Mouse (Mus musculus) kidney, postnatal 4 days (tissue): Measurements from ENCODE around the gene Wap.
A peak's percentile ranks its signal among the peaks of the same experiment; 100 is the strongest.

Source experiments
- DNase-seq, 2 experiments: peaks; one replicate each; pipeline ENCODE4 v3.0.0; 2021; ENCODE audit warnings: mixed read lengths in 2 of 2

Wap gene

DNA sequence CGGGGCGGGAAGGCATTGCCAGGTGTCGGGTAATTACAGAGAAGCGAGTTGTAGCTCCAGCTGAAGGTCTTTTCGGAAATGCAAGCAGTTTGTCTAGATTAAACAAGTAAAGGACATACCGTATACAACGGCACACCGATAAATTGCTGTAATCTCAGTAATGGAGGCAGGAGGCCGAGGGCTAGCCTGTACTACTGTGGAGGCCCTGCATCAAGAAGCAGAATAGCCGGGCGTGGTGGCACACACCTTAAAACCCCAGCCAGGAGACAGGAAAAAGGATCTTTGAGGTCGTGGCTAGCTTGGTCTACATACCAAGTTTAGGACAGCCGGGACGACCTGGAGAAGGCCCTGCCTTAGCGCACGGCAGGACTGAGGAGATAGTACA, 12.1 kb downstream of the Wap start:
- no peak for DNase-seq

DNA sequence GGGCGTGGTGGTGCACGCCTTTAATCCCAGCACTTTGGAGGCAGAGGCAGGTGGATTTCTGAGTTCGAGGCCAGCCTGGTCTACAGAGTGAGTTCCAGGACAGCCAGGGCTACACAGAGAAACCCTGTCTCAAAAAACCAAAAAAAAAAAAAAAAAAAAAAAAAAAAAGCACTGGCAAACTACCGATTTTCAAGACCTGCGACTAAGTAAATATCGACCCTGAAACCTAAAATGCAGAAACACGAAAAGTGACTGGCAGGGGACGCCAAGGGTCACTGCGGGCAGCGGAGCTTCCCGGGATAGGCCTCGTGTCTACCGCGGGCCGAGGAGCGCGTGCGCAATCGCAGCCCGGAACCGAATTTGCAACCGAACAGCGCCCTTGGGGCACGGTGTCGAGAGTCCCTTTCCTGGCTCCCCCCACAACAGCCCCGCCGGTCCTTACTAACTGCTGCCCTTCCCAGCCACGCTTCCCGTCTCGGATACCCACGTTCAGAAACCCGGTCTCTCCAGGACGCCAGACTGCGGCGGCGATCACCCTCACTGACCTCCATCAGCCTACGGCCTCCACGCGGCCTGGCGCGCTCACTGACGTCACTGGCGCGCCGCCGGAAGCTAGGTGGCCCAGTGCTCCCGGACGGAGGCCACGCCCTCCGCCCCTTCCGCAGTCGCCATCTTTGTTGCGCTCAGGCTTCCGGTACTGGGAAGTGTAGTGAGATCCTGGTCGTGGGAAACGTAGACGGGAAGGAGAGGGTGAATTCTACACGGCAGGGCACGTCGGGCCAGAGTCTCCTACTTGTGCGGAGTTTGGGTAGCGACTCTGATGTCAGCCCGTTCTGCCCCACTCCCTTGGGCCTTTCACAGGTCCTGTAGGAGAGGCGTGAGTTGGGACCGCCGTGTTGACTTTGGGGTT, 12.7 kb downstream of the Wap start, which contains the start of gene Tbrg4:
Tbrg4 (minus strand) TSS at position 590 of the 910 bp plus-strand sequence.
- peak; percentile 95 to 97 for DNase-seq

DNA sequence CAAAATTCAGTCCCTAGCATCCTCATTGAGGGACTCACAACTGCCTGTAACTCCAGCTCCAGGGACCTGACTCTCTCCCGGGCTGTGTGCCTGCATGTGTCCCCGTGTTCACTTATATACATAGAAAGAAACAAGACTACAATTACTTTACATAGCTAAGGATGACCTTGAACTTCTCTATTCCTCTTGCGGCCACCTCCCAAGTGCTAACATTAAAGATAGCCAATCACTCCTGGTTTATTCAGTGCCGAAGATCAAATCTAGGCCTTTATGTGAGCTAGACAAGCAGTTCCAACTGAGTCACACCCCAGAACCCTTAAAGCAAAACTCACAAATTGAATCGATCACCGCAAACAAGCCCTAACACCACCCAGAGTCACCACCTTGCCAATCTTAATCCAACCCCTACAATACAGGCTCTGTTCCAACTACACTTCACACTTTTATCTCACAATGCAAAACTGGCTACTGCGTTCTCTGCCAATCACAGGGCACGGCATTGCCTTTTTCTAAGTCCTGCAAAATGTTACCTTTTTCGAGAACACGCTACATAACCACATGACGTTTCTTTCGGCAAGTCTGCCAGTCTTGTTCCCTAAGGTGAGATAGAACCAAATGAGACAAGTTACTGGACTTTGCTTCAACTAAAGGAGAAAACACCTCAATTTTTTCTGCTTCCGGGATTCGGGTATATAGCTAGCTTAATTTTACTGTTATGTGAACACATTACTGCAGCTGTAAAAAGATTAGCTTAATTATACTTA, 13.6 kb downstream of the Wap start:
- DNase-seq, result no peak

DNA sequence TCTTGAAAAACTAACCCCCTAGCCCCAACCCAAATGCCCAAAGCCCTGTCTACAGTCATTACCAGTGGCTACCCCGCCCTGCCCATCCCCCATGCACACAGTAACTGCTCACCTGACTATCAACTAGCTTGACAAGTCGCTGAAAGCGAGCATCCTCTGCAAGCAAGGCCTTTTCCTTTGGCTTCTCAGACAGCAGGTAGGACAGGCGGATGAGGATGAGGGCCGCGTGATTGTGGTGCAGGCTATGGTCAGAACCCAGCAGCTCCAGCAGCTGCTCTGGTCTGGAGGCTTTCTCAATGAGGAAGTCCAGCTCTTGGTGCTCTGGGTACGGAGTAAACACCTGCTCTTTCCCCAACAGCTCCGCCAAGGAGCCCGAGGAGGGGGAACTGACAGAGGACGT, 14.7 kb downstream of the Wap start:
- DNase-seq, result no peak

DNA sequence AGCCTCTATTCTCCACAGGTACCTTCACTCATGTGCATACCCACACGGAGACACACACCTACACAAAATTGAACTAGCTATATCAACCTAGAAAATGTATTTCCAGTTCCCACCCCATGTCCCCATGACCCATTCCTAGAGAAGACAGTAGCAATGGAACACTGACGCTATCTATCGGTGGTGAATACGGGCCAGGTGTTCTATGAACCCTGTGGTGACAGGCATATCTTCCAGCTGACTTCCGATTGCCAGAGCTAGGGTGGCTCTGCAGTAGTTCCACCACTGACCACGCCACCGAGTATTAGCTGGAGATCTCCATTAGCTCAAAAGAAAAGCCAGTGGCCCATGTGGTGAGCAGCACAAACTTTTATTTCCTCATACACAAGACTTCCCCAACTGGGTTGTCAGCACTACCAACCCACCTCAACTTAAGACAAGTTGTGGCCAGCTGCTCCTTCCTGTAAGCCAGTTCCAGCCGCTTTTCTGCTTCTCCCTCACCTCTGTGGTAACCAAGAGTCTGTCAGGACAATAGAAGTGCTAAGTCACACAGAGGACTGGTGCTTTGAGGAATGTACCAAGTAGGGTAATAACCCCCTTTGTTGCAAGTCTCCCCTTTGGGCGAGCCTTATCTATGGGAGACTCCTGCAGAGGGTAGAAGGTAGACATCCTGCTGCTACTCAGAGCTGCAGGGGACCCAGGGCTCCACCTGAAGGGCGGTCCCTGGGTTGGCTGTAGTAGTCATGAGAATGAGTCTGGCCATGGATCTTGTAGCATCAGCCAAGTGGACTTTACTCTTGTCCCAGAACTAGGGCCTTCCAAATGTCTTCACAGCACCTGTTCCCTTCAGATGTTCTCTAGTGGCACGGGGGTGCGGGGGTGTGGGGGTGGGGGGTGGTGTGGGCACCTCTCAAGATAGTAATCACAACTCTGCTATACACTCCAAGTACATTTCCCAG, 22.9 kb downstream of the Wap start:
- DNase-seq, result no peak

DNA sequence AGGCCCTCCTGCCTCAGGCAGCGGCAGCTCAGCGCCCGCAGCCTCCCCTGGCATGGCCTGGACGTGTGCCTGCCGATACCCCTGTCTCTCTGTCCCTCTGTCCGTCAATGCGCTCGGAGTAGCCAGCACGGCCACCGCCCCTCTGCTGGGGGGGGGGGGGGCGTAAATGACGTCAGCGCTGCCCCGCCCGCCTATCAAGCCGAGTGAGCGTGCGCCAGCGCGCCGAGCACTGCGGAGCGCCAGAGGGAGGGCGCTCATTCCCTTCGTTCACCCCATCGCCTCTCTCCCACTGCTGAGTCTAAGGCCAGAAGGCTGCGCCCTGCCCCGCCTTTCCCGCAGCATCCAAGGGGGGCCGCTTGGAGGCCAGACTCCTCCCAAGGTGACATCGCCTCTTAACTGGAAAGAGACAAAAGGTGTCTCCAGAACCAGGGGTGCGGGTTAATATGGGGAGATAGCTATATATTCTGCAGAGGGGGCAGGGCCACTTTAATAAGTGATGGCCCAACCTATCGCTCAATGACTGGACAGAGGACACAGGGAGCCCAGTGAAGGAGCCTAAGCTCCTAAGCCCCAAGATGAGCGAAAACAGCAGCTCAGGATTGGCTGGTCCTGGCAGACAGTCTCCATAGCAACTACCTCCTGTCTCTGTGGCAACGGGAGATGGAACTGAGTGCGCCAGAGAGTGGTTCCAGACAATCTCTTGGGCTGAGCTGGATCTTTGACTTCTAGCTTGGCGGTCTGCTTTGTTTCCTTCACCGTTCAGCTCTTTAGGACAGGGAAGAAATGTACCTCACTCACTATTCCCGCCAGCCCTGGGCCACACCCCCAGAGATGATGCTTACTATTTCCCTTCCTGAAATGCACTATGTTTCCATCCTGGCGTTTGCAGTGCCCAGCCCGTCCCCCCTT, 32.7 kb downstream of the Wap start, which contains the start of gene Nacad:
Nacad (minus strand) TSS at position 563 of the 909 bp plus-strand sequence.
- peak; percentile 42 to 59 for DNase-seq

DNA sequence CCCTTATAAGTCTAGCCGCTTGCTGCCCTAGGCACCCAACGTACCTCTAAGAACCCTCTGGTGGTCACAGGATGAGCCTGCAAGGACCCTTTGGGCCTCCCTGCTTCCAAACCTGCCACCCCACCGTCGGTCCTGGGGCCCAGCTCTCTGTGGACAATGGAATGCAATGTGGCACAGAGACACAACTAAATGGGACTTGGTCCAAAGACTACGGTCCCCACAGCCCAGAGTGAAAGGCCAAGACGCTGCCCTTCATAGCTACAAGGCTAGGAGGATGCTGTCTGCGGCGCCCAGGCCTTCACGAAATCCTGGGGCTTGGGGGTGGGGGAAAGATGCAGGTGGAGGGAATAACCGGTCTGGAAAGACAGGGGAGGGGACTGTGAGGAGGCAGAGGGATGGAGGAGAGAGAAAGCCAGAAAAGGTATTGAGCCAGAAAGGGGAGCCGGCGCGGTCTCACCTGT, 33.4 kb downstream of the Wap start:
- DNase-seq, result peak in 1 of 2 experiments; percentile 16

DNA sequence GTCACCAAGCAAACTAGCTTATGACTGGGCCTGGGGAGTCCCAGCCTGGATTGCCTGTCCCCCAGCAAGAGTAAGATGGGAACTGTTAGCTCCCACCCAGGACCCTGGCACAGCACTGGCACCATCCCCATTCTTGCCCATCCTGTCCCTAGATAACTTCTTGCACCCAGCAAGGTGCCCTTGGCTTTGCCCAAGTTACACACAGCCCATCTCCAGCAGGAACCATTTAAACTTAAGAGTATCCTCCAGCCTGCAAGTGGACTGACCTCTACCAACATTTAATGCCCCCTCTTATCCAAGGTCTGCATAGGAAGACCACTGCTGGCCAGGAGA, 33.9 kb downstream of the Wap start:
- DNase-seq, result no peak

DNA sequence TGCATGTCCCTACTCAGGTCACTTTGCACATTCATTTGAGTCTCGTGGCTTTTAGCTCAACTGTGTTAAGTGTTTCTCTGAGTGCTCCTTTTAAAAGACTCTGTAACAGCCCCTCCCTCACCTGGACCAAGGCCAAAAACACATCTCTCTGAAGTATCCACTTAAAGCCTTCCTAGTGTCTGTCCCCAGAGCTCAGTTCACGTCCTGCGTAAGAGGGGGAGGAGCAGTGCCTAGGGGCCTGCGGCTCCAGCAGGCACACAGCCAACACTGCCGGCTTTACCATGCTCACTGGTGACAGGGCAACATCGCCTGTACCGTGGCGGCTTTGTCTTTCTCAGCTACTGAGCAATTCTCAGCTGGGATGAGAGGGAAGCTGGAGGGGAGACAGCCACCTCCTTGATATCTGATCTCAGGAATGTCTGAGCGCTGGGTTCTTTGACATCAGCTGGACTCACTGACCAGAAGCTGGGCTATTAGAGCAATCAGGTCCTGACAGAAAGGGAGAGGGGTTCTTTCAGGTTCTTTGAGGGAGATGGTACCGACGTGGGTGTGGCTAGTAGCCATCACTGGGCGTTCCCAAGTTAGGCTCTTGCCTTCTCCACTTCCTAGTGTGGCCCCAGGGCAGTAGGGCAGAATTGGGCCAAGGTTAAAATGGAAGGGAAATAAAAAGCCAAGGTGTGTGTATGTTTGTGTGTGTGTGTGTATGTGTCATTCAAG, 34.4 kb downstream of the Wap start:
- peak; percentile 55 to 68 for DNase-seq

DNA sequence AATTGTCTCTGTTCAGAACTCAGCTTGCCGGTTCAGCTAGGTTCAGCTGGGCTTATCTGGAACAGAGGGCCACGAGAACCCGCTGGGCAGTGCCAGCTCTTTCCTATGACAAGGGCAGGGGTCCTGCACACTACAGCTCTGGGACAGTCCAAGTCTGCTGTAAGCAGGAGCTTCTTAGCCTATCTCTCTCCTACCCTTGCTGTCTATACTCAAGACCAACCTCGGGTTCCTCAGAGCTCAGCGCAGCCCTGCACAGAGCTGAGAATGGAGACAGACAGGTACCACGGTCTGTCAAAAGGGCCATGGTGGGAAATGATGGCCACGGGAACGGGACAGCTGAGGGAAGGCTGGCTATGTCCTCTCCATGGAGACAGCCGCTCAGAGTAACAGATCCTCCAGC, 35.2 kb downstream of the Wap start:
- no peak for DNase-seq

DNA sequence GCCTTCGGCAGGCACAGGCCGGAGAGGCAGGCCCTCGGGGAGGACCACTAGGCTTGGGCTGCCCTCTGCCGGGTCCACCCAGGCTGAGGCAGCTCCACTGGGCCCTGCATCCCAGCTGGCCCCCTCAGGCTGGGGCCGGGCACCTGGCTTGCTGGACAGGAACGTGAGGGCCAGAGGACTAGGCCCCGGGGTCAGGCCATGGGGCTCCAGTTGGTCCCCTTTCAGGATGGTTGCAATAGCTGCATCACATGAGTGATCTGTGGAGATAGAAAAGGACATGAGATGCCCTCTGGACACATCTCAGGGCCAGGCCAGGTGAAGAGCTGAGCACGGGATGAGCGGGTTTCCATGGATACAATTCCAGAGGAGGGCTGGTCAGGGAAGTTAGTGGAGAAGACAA, 35.8 kb downstream of the Wap start:
- DNase-seq, result no peak

DNA sequence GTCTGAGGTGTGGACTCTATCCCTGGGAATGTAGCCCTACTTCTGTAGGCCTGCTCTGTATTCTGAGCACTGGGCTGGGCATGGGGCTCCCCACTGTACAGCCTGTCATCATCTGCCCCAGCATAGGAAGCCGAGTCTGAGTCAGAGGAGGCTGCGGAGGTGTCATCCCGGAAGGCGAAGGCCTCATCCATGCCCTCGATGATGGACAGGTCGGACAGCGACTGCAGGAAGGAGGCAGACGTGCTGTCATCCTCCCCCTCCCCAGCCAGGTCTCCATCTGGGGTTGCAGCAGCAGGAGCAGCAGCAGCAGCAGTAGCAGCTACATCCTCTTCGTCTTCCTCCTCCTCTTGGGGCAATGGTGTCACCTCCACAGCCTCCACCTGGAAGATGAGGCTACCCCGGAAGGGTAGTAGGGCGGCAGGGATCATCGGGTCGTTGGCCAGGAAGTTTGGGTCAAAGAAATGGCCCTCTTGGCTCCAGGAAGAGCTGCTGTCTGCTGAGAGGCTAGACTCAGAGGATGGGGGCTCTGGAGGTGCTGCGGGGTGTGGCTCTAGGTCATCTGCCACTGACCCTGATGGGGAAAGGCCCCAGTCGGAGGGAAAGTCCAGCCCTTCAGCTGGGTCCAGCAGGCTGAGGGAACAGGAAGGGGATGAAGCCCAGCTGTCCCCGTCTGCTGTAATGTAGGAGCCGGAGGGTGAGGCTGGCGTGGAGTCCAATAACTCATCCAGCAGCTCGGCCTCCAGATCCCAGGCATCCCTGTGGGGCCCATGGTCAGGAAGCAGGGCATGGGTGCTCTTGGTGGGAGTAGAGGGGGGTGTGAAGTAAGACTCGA, 36.6 kb downstream of the Wap start:
- DNase-seq, result peak; percentile 18 to 37

DNA sequence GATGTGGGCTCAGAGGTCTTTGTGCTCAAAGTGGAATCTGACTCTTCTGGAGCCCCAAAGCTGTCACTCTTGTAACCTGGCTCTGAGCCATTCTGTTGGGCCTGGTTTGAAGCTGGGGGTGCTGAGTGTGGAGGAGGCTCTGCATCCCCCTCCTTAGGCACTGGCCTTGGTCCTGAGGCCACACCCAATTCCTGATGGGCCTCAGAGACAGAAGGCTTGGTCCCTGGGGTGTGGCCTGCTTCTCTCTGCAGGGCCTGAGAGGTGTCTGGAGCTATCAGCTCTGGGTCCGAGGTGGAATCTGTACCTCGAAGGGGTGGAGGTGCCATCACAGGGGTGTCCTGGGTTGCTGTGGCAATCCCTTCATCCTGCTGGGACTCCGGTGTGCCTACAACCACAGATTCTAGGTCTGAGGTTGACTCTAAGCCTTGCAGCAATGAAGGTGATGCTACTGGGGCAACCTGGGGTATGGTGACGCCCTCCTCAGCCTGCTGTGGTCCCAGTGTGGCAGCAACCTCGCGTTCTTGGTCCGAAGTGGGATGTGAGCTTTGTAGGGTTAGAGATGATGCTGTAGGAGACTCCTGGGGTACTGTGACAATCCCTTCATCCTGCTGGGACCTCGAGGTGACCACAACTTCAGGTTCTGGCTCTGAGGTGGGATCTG, 38.0 kb downstream of the Wap start:
- no peak for DNase-seq

DNA sequence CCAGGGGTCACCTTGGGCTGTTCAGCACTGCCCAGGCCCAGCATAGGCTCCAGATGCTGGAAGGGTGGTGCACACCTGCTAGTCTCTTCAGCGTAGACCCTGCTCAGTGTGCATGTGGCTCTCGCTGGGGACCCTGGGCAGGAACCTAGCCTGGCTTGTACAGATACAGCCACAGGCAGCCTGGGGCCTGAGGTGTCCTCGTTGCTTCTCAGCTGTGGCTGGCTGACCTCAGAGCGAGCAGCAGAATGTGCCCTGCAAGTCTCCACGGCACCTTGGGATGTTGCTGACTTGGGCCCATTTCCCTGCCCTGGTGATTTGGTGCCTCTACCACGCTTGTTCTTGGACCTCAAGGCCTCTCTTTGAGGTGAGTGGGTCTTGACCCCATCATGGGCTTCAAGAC, 38.6 kb downstream of the Wap start:
- DNase-seq, result no peak

DNA sequence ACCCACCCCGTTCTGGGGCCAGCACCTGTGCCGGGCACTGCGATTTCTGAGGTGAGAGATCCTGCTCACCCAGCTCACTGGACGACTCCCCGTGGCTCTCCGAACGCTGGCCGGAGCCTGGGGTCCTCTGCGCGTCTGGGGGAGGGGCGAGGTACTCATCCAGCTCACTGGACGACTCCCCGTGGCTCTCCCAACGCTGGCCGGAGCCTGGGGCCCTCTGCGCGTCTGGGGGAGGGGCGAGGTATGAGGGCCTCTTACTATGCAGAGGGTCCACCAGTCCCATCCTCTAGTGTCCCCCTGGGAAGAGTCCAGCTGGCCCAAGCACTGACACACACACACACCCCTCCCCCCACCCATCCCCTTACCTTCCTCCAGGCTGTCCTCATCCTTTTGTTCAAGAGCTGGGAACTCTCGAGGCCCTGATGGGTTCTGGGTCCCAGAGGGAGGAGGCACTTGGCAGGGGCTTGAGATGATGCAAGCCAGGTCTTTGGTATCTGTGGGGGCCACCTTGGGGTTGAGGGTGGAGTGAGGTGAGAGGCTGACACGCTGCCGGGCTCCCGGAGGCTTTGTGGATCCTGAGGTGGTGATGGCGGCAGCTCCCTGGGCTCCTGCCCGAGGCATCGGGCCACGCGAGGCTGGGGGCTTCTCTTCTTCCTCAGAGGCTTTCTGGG, 39.3 kb downstream of the Wap start:
- peak in 1 of 2 experiments; percentile 26 for DNase-seq

DNA sequence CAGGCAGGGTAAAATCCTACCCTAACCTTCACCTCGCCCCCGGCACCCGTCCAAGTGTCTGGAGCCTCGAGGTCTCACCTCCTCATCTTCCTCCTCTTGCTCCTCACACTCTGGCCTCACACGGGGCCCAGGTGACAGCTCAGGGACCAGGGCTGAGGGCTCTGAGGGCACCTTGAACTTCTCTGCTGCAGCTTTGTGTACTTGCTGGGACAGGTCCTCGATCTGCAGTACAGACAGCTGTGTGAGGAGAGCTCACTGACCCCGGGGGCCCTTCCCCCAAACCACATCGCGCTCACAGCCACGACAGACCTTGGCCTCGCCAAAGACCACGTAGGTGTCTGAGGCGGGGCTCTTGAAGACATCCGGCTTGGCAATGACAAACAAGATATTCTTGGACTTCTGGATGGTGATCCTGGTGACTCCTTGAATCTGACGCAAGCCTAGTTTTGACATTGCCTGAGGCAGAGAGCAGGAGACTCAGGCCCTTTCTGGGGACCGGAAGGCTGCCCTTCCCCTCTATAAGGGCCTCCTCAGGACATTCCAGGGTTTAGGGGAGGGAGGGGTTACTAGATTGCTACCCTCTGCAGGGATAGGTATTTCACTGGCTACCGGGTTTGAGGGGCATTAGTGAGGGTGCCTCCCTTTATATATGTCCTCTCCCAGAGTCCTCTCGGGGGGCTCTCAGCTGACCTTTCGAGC, 40.1 kb downstream of the Wap start:
- no peak for DNase-seq

DNA sequence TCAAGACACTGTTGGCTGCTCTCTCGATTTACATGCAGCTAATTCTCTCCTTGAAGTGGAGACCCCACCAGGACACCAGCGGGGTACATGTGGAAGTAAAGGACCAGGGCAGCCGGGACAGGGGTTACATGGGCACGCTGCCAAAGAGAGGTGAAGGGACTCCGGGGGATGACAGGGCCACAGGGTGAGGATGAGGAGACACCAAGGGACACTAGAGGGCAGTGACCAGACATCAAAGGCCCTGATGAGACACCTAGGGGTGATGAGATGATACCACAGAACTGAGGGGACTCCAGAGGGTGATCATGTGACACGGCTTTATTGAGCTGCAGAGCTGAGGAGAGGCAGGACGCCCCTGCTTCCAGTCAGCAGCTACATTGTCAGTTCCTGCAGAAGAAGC, 40.9 kb downstream of the Wap start:
- no peak for DNase-seq

DNA sequence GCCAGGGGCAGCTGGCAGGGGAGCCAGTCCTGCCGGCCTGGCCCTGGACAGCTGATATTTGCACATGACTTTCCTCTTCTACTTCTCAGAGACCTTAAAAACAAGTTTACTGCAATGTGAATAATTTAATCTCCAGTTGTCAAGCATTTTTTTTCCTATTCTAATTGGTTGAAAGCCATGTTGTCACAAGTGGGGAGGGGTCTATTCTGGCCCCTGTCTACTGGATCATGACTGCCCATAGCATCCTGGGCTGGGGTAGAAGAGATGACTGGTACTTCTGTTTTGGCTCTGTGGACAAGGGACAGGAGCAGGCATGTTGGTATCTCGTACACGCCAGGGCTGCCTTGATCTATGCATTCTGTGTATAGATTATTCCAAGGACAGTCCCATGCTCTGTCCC, 41.8 kb downstream of the Wap start:
- no peak for DNase-seq
